Mouse (Mus musculus): ENCODE data around the gene Gpkow. TPM values are rescaled to one million over a fixed set of nuclear protein-coding genes. Genes with fewer than 3 reads are reported as not detected.
"Not testable (repeated sequence)": the region's sequence is repeated elsewhere in the genome, so short reads cannot be mapped to it uniquely, and the experiment has no call there.

Gene Gpkow
- polyA plus RNA-seq, 1 experiment from 2014 or later, result 33.5 TPM

DNA sequence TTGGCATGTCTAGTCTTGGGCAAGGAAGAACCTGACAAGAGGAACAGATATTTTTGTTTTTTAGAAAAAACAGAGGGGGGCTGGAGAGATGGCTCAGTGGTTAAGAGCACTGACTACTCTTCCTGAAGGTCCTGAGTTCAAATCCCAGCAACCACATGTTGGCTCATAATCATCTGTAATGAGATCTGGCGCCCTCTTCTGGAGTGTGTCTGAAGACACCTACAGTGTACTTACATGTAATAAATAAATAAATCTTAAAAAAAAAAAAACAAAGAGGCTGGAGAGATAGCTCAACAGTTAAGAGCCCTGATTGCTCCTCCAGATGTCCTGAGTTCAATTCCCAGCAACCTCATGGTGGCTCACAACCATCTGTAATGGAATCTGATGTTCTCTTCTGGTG, 19.1 kb downstream of the Gpkow start:
- not testable (repeated sequence) for ATAC-seq (replicated peaks; ENCODE audit: extremely low read depth, insufficient read depth, low FRiP score)

DNA sequence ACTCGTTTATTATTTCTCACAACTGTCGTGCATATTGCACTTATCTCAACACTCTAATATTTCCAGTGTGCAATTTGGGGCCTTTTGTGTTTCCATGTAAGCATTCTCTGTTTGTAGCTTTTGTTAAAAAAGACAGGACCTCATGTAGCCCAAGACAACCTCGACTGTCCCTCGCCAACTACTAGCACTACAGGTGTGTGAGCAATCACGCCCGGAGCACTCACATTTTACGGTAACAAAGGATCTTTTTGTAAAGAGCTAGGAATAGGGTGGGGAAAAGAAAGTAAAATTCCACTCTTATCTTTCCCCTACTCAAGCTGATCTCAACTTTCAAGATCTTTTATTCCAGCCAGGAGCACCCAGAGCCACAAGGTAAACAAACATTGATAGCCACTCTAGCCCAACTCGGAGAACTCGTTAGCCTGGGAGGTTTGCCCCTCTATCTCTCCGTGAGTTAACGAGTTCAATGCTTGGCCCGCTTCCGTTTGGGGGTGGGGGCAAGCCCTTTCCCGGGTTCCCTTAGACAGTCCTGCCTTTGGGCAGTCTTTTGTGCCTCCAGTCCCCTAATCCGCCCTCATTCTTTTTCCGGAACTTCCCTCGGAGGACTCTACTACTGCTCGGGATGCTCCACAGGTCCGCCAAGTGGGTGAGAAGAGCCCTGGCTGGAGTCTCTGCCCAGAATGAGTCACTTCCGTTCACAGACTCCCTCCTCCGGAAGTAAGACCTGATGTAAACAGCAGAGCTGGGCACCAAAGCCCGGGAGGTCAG, 24.8 kb downstream of the Gpkow start, which contains the start of gene Gm45208:
TSS of gene Gm45208 (plus strand) at position 732 of the 768 bp plus-strand sequence.
- Histone ChIP-seq H3K27me3 (ENCODE audit: control insufficient read depth, insufficient read depth, low read length) (no peaks in the 10 kb centered on the region), H3K36me3 (ENCODE audit: control insufficient read depth, insufficient read depth) (peaks cover 8% of the 10 kb centered on the region; the same call in 1 of the 2 replicates), H3K4me1 (ENCODE audit: control insufficient read depth, insufficient read depth, low read length) (0 out of 2 replicates have a peak, but pooled peaks cover 2% of the 10 kb centered on the region), H3K4me2 (ENCODE audit: low read depth, low read length) (peak within 1 kb of the TSS; percentile 75), H3K27ac (ENCODE audit: low read length) (peak within 1 kb of the TSS; percentile 92), H3K9ac (ENCODE audit: low read length) (peak within 1 kb of the TSS; percentile 77), H3K9me3 (replicated peaks; ENCODE audit: control insufficient read depth, low read length) (no peaks in the 10 kb centered on the region), H3K4me3 (ENCODE audit: low read length) (peak within 1 kb of the TSS; percentile 57)
- 20% methylated on average over 22 of the region's 22 CpGs for WGBS
- ATAC-seq (replicated peaks; ENCODE audit: extremely low read depth, insufficient read depth, low FRiP score), result peak; percentile 85

More for the DNA sequence above, 19.1 kb downstream of the Gpkow start:
- H3K27me3 ChIP-seq (ENCODE audit: control insufficient read depth, insufficient read depth, low read length); H3K27ac ChIP-seq (ENCODE audit: low read length); H3K4me1 ChIP-seq (ENCODE audit: control insufficient read depth, insufficient read depth, low read length); H3K36me3 ChIP-seq (ENCODE audit: control insufficient read depth, insufficient read depth); H3K9ac ChIP-seq (ENCODE audit: low read length); H3K4me2 ChIP-seq (ENCODE audit: low read depth, low read length); H3K9me3 ChIP-seq (replicated peaks; ENCODE audit: control insufficient read depth, low read length); H3K4me3 ChIP-seq (ENCODE audit: low read length): not testable (repeated sequence)
- WGBS, result 35% methylated on average over 1 of the region's 1 CpGs

DNA sequence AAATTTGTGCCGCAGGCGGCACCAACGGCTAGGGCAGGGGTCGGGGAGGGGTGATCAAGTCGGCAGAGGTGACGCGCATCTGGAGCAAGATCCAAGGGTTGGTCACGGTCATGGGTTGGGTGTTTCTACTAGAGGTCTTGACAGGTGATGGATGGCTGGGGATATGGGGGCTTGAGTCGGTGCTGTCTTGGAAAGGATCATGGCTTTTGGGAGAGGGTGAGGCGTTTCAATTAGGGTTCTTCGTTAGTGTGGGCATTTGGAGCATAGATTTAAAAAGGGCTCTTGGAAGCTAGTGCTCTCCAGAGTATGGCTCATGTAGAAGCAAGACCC, 25.3 kb downstream of the Gpkow start:
- ATAC-seq (replicated peaks; ENCODE audit: extremely low read depth, insufficient read depth, low FRiP score), result no peak

DNA sequence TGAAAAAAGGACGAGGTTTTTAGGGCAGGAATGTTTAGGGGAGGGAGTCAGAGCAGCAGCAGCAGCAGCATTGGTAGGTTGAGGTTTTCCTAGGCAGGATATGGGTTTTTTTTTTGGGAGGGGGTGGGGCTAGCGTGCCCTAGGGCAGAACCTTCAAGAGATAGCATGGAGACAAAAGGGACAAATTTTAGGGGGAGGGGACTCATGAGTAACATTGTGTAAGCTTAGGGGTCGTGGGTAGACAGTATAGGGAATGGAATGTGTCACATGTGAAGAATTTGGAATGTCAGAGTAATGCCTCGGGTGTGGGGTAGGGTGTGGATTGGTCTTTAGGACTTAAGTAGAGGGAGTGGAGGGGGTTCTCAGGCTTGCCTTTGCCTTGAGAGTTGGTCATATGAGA, 25.8 kb downstream of the Gpkow start:
- 0 out of 2 replicates have a peak, but pooled peaks cover 2% of the 10 kb centered on the region for H3K4me1 ChIP-seq (ENCODE audit: control insufficient read depth, insufficient read depth, low read length)
- ATAC-seq (replicated peaks; ENCODE audit: extremely low read depth, insufficient read depth, low FRiP score), result no peak
- peak overlapping the region; percentile 57 for H3K4me3 ChIP-seq (ENCODE audit: low read length)
- H3K36me3 ChIP-seq (ENCODE audit: control insufficient read depth, insufficient read depth), result peaks cover 11% of the 10 kb centered on the region
- H3K4me2 ChIP-seq (ENCODE audit: low read depth, low read length), result peak overlapping the region; percentile 75
- H3K9me3 ChIP-seq (replicated peaks; ENCODE audit: control insufficient read depth, low read length), result no peaks in the 10 kb centered on the region
- peak overlapping the region; percentile 92 for H3K27ac ChIP-seq (ENCODE audit: low read length)
- no peaks in the 10 kb centered on the region for H3K27me3 ChIP-seq (ENCODE audit: control insufficient read depth, insufficient read depth, low read length)
- WGBS, result 12% methylated on average over 4 of the region's 4 CpGs
- H3K9ac ChIP-seq (ENCODE audit: low read length), result peak overlapping the region; percentile 77

More for the DNA sequence above, 25.3 kb downstream of the Gpkow start:
- Histone ChIP-seq H3K27ac (ENCODE audit: low read length) (peak overlapping the region; percentile 92), H3K27me3 (ENCODE audit: control insufficient read depth, insufficient read depth, low read length) (no peaks in the 10 kb centered on the region), H3K9me3 (replicated peaks; ENCODE audit: control insufficient read depth, low read length) (no peaks in the 10 kb centered on the region), H3K9ac (ENCODE audit: low read length) (peak overlapping the region; percentile 77), H3K36me3 (ENCODE audit: control insufficient read depth, insufficient read depth) (peaks cover 11% of the 10 kb centered on the region), H3K4me1 (ENCODE audit: control insufficient read depth, insufficient read depth, low read length) (0 out of 2 replicates have a peak, but pooled peaks cover 2% of the 10 kb centered on the region), H3K4me3 (ENCODE audit: low read length) (peak overlapping the region; percentile 57), H3K4me2 (ENCODE audit: low read depth, low read length) (peak overlapping the region; percentile 75)
- WGBS, result 21% methylated on average over 11 of the region's 11 CpGs

DNA sequence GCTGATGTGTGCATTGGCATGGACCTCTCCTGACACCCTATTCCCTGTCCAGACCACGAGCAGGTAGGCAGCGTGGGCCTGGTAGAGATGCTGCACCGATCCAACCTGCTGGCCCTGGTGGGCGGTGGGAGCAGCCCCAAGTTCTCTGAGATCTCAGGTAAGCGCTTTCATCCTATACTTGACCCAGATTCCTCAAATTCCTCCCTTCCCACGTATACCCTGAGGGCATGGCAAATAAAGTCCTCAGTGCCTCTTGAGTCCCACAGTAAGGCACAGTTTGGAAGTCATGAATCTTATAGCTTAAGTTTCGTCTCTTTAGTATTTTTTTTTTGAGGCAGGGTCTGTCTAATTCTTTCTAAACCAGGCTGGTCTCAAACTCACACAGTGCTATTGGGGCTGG, 27.2 kb downstream of the Gpkow start:
- Histone ChIP-seq H3K27ac (ENCODE audit: low read length) (no peak overlapping the region), H3K4me1 (ENCODE audit: control insufficient read depth, insufficient read depth, low read length) (0 out of 2 replicates have a peak, but pooled peaks cover 2% of the 10 kb centered on the region), H3K27me3 (ENCODE audit: control insufficient read depth, insufficient read depth, low read length) (no peaks in the 10 kb centered on the region), H3K36me3 (ENCODE audit: control insufficient read depth, insufficient read depth) (peaks cover 11% of the 10 kb centered on the region), H3K4me3 (ENCODE audit: low read length) (no peak overlapping the region), H3K9ac (ENCODE audit: low read length) (no peak overlapping the region), H3K4me2 (ENCODE audit: low read depth, low read length) (no peak overlapping the region), H3K9me3 (replicated peaks; ENCODE audit: control insufficient read depth, low read length) (no peaks in the 10 kb centered on the region)
- WGBS, result 78% methylated on average over 7 of the region's 7 CpGs
- no peak for ATAC-seq (replicated peaks; ENCODE audit: extremely low read depth, insufficient read depth, low FRiP score)

DNA sequence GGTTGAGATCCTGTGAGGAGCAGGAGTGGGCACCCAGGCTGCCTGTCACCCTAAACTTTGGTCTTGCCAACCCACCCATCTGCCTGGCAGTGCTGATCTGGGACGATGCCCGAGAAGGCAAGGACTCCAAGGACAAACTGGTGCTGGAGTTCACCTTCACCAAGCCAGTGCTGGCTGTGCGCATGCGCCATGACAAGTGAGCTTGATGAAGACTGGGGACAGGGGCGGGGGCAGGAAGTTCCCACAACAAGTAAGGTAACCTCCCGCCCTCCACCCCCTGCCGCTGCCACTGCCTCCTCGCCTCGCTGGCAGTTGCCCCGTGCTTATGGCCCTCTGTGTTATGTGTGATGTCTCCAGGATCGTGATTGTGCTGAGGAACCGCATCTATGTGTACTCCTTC, 28.9 kb downstream of the Gpkow start:
- Histone ChIP-seq H3K36me3 (ENCODE audit: control insufficient read depth, insufficient read depth) (peaks cover 11% of the 10 kb centered on the region), H3K4me2 (ENCODE audit: low read depth, low read length) (no peak overlapping the region), H3K9me3 (replicated peaks; ENCODE audit: control insufficient read depth, low read length) (no peaks in the 10 kb centered on the region), H3K9ac (ENCODE audit: low read length) (no peak overlapping the region), H3K4me3 (ENCODE audit: low read length) (no peak overlapping the region), H3K4me1 (ENCODE audit: control insufficient read depth, insufficient read depth, low read length) (0 out of 2 replicates have a peak, but pooled peaks cover 2% of the 10 kb centered on the region), H3K27me3 (ENCODE audit: control insufficient read depth, insufficient read depth, low read length) (no peaks in the 10 kb centered on the region), H3K27ac (ENCODE audit: low read length) (no peak overlapping the region)
- ATAC-seq (replicated peaks; ENCODE audit: extremely low read depth, insufficient read depth, low FRiP score), result no peak
- 86% methylated on average over 10 of the region's 12 CpGs for WGBS

DNA sequence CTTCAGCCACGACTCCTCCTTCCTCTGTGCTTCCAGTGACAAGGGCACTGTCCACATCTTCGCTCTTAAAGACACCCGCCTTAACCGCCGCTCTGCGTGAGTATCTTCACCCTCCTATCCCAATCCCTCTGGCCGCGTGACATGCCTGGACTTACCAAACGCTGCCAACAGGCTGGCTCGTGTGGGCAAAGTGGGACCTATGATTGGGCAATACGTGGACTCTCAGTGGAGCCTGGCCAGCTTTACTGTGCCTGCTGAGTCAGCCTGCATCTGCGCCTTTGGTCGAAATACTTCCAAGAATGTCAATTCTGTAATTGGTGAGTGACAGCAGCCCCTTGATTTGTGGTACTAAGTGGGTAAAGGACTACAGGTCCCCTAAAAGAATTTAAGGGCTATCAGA, 30.2 kb downstream of the Gpkow start:
- Histone ChIP-seq H3K4me3 (ENCODE audit: low read length) (no peak overlapping the region), H3K9me3 (replicated peaks; ENCODE audit: control insufficient read depth, low read length) (no peaks in the 10 kb centered on the region), H3K4me1 (ENCODE audit: control insufficient read depth, insufficient read depth, low read length) (0 out of 2 replicates have a peak, but pooled peaks cover 2% of the 10 kb centered on the region), H3K36me3 (ENCODE audit: control insufficient read depth, insufficient read depth) (peaks cover 11% of the 10 kb centered on the region), H3K27ac (ENCODE audit: low read length) (no peak overlapping the region), H3K9ac (ENCODE audit: low read length) (no peak overlapping the region), H3K4me2 (ENCODE audit: low read depth, low read length) (no peak overlapping the region), H3K27me3 (ENCODE audit: control insufficient read depth, insufficient read depth, low read length) (no peaks in the 10 kb centered on the region)
- no peak for ATAC-seq (replicated peaks; ENCODE audit: extremely low read depth, insufficient read depth, low FRiP score)
- WGBS, result 87% methylated on average over 13 of the region's 13 CpGs

DNA sequence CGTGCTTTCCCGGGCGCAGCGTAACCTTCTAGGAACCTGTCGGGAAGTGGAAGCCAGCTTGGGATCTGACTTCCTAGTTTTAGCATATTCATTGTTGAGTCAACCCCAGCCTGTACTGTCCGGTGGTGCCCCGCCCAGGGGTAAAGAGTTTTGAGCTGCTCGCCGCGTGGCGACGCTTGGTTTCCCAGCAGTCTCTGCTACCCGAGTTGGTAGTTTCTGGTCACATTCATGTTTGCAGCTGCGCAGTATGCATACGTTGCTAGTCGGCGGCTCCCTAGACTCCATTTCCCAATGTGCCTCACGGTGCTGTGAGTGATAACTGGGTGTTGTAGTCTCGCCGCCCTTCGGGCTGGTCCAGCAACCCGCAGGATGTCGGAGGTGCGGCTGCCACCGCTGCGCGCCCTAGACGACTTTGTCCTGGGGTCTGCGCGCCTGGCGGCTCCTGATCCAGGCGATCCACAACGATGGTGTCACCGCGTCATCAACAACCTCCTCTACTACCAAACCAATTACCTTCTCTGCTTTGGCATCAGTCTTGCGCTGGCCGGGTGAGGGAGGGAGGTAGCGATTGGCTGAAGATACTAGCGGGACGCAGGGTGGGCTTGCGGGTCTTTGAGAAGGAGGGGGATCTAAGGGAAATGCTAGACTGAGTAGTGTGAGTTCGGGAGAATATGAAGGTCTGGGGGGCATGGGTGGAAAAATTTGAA, 31.4 kb downstream of the Gpkow start, which contains the start of gene Praf2:
TSS of gene Praf2 (plus strand) at position 225 of the 707 bp plus-strand sequence.
- H3K4me2 ChIP-seq (ENCODE audit: low read depth, low read length), result peak within 1 kb of the TSS; percentile 69
- 13% methylated on average over 42 of the region's 42 CpGs for WGBS
- no peaks in the 10 kb centered on the region for H3K4me1 ChIP-seq (ENCODE audit: control insufficient read depth, insufficient read depth, low read length)
- no peaks in the 10 kb centered on the region for H3K27me3 ChIP-seq (ENCODE audit: control insufficient read depth, insufficient read depth, low read length)
- peaks cover 11% of the 10 kb centered on the region for H3K36me3 ChIP-seq (ENCODE audit: control insufficient read depth, insufficient read depth)
- no peaks in the 10 kb centered on the region for H3K9me3 ChIP-seq (replicated peaks; ENCODE audit: control insufficient read depth, low read length)
- H3K9ac ChIP-seq (ENCODE audit: low read length), result peak within 1 kb of the TSS; percentile 66
- H3K4me3 ChIP-seq (ENCODE audit: low read length), result peak within 1 kb of the TSS; percentile 58
- ATAC-seq (replicated peaks; ENCODE audit: extremely low read depth, insufficient read depth, low FRiP score), result peak; percentile 93
- peak within 1 kb of the TSS; percentile 71 for H3K27ac ChIP-seq (ENCODE audit: low read length)

DNA sequence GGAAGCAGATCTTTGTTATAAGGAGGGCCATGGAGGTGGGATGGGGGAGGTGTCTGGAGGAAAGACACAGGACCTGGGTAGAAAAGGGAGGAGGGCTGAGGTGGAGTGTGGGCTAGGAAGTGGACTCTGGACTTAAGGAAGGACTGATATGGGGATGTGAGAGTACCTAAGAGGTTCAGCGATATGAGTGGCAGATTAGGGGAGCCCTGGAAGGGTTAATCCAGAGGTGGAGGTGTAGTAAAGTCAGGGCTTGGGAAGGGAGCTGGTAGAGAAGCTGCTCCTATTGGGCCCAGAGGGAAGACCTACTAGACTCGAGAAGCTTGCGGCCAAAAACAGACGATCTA, 32.0 kb downstream of the Gpkow start:
- Histone ChIP-seq H3K9ac (ENCODE audit: low read length) (peak overlapping the region; percentile 66), H3K4me2 (ENCODE audit: low read depth, low read length) (peak overlapping the region; percentile 69), H3K36me3 (ENCODE audit: control insufficient read depth, insufficient read depth) (peaks cover 9% of the 10 kb centered on the region), H3K27ac (ENCODE audit: low read length) (no peak overlapping the region), H3K4me3 (ENCODE audit: low read length) (peak overlapping the region; percentile 58), H3K9me3 (replicated peaks; ENCODE audit: control insufficient read depth, low read length) (no peaks in the 10 kb centered on the region), H3K4me1 (ENCODE audit: control insufficient read depth, insufficient read depth, low read length) (no peaks in the 10 kb centered on the region), H3K27me3 (ENCODE audit: control insufficient read depth, insufficient read depth, low read length) (no peaks in the 10 kb centered on the region)
- WGBS, result 36% methylated on average over 4 of the region's 4 CpGs
- no peak for ATAC-seq (replicated peaks; ENCODE audit: extremely low read depth, insufficient read depth, low FRiP score)

Data from heart, embryonic 16.5 days (tissue).